Mouse (Mus musculus) NIH3T3 (cell line): ENCODE results near the gene Usp5.
A peak's percentile ranks its signal among the peaks of the same experiment; 100 is the strongest.
"Not testable (repeated sequence)": the region's sequence is repeated elsewhere in the genome, so short reads cannot be mapped to it uniquely, and the experiment has no call there.

Experiments
- DNase-seq: peaks from one replicate; pipeline ENCODE4 v3.0.0-alpha.2; 2012; ENCODE audit warnings: low read depth

Usp5 gene

GRCm38 (mm10) chr6:124840241-124841167, 11.2 kb upstream of the Usp5 start, which contains the start of gene Gnb3:
Gnb3 (minus strand) TSS chr6:124840275.
- no peak for DNase-seq

- DNase-seq, result peak; percentile 16
These were observed 10.5 kb upstream of the Usp5 start for GRCm38 (mm10) chr6:124839805-124840204.

- peak; percentile 55 for DNase-seq
These were observed 7.1 kb upstream of the Usp5 start for GRCm38 (mm10) chr6:124836411-124836810.

GRCm38 (mm10) chr6:124835531-124835930, 6.2 kb upstream of the Usp5 start:
- DNase-seq, result no peak

- DNase-seq, result no peak
These were observed 5.3 kb upstream of the Usp5 start for GRCm38 (mm10) chr6:124834512-124835081.

- no peak for DNase-seq
These were observed 2.4 kb upstream of the Usp5 start for GRCm38 (mm10) chr6:124831649-124832048.

- DNase-seq, result not testable (repeated sequence)
These were observed 1.9 kb upstream of the Usp5 start for GRCm38 (mm10) chr6:124831199-124831598.

- DNase-seq, result peak; percentile 96
These were observed 766 bp upstream of the Usp5 start for GRCm38 (mm10) chr6:124829799-124830700.

GRCm38 (mm10) chr6:124828101-124828592, 1.1 kb downstream of the Usp5 start:
- DNase-seq, result peak; percentile 91

GRCm38 (mm10) chr6:124822049-124822448, 7.2 kb downstream of the Usp5 start:
- DNase-seq, result no peak

GRCm38 (mm10) chr6:124820891-124821290, 8.4 kb downstream of the Usp5 start:
- DNase-seq, result no peak

- DNase-seq, result no peak
These were observed 11.3 kb downstream of the Usp5 start for GRCm38 (mm10) chr6:124817971-124818370.

GRCm38 (mm10) chr6:124817563-124817962, 11.7 kb downstream of the Usp5 start:
- DNase-seq, result no peak

GRCm38 (mm10) chr6:124817125-124817524, 12.2 kb downstream of the Usp5 start:
- DNase-seq, result no peak

- no peak for DNase-seq
These were observed 12.7 kb downstream of the Usp5 start for GRCm38 (mm10) chr6:124816611-124817010.

- no peak for DNase-seq
These were observed 14.2 kb downstream of the Usp5 start for GRCm38 (mm10) chr6:124814858-124815774.

GRCm38 (mm10) chr6:124814448-124814847, 14.8 kb downstream of the Usp5 start:
- no peak for DNase-seq

GRCm38 (mm10) chr6:124813933-124814332, 15.4 kb downstream of the Usp5 start, which contains the start of gene Tpi1:
Tpi1 (minus strand) TSS chr6:124814296.
- DNase-seq, result peak; percentile 97

GRCm38 (mm10) chr6:124813496-124813895, 15.8 kb downstream of the Usp5 start:
- DNase-seq, result peak; percentile 83

- DNase-seq, result no peak
These were observed 16.4 kb downstream of the Usp5 start for GRCm38 (mm10) chr6:124812848-124813247.
